Mouse (Mus musculus): ENCODE results near the gene Apobr. TPM values are rescaled to one million over a fixed set of nuclear protein-coding genes. Genes with fewer than 3 reads are reported as not detected.

Apobr gene
- 0.87 and 0.98 TPM in 2 replicates for polyA plus RNA-seq (2012; rRNA removed)

DNA sequence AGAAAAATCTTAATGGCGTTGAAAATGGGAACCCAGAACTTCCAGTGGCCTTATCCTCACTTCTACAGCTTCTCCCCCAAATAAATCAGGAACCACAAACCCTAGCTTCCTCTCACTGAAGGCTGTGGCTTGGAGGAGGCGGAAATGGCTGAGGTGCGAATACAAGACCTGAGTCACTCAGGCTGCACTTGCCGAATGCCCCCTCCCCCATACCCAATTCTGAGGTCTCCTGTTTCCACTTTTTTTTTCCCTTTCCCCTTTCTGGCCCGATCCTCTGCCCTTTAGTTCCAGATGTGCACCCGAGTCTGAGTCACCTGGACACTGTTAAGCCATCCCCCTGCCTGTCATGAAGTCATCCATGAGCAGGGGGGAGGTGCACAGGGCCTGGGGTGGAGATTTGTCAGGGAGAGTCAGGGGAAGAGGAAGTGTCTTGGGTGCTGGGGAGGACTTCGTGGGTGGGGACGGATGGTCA is at the start of gene Apobr:
TSS of gene Apobr (plus strand) at position 437 of the 472 bp plus-strand sequence.
- no peak within 1 kb of the TSS for H3K4me3 ChIP-seq (replicated peaks; ENCODE audit: insufficient read depth, low read depth, low read length)
- H3K4me1 ChIP-seq (ENCODE audit: control insufficient read depth, insufficient read depth, low read length): no peaks in the 10 kb centered on the region
- no peak within 1 kb of the TSS for H3K27ac ChIP-seq (ENCODE audit: insufficient read depth, low read length)
- DNase-seq: no peak
- 88% methylated on average over 8 of the region's 8 CpGs for WGBS
- no peaks in the 10 kb centered on the region for H3K27me3 ChIP-seq (ENCODE audit: control insufficient read depth, insufficient read depth, low read length)
- TF ChIP-seq CTCF (IDR thresholded peaks at IDR 0.05; ENCODE audit: borderline replicate concordance, insufficient read depth, low read depth, low read length): no peak
- TF ChIP-seq POLR2A (IDR thresholded peaks at IDR 0.05; ENCODE audit: borderline replicate concordance, insufficient read depth, low read length): no peak

- H3K4me3 ChIP-seq (replicated peaks; ENCODE audit: insufficient read depth, low read depth, low read length): peak overlapping the region; percentile 60
- H3K27ac ChIP-seq (ENCODE audit: insufficient read depth, low read length): no peak overlapping the region
- H3K4me1 ChIP-seq (ENCODE audit: control insufficient read depth, insufficient read depth, low read length): no peaks in the 10 kb centered on the region
- TF ChIP-seq POLR2A (IDR thresholded peaks at IDR 0.05; ENCODE audit: borderline replicate concordance, insufficient read depth, low read length): no peak
- no peak for TF ChIP-seq CTCF (IDR thresholded peaks at IDR 0.05; ENCODE audit: borderline replicate concordance, insufficient read depth, low read depth, low read length)
- DNase-seq: peak; percentile 8 to 32
- 3% methylated on average over 28 of the region's 28 CpGs for WGBS
- no peaks in the 10 kb centered on the region for H3K27me3 ChIP-seq (ENCODE audit: control insufficient read depth, insufficient read depth, low read length)
Measured at GRCm38 (mm10) chr7:126535766-126536165, 49.0 kb upstream of the Apobr start.

DNA sequence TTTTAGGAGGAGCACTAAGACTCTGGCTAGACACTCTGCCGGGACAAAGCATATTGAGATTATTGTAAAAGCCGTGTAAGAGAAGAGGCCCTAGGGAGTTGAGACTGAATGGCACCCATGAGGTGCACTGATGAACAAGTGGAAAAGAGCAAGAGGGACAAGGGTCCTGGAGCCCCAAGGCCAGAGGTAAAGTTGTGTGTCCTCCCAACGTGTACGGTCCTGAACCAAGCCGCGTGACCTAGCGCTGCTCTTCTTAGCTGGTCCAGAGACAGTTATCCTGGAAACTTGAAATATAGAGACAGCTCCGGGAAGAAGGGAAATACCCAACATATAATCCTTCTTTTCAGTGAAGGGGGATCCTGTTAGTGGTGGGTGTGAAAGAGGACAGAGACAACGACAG is 48.3 kb upstream of the Apobr start:
- WGBS: 59% methylated on average over 9 of the region's 9 CpGs
- Histone ChIP-seq H3K27ac (ENCODE audit: insufficient read depth, low read length) (no peak overlapping the region), H3K4me1 (ENCODE audit: control insufficient read depth, insufficient read depth, low read length) (no peaks in the 10 kb centered on the region), H3K4me3 (replicated peaks; ENCODE audit: insufficient read depth, low read depth, low read length) (no peak overlapping the region), H3K27me3 (ENCODE audit: control insufficient read depth, insufficient read depth, low read length) (no peaks in the 10 kb centered on the region)
- DNase-seq: no peak
- TF ChIP-seq CTCF (IDR thresholded peaks at IDR 0.05; ENCODE audit: borderline replicate concordance, insufficient read depth, low read depth, low read length) (no peak), POLR2A (IDR thresholded peaks at IDR 0.05; ENCODE audit: borderline replicate concordance, insufficient read depth, low read length) (no peak)

DNA sequence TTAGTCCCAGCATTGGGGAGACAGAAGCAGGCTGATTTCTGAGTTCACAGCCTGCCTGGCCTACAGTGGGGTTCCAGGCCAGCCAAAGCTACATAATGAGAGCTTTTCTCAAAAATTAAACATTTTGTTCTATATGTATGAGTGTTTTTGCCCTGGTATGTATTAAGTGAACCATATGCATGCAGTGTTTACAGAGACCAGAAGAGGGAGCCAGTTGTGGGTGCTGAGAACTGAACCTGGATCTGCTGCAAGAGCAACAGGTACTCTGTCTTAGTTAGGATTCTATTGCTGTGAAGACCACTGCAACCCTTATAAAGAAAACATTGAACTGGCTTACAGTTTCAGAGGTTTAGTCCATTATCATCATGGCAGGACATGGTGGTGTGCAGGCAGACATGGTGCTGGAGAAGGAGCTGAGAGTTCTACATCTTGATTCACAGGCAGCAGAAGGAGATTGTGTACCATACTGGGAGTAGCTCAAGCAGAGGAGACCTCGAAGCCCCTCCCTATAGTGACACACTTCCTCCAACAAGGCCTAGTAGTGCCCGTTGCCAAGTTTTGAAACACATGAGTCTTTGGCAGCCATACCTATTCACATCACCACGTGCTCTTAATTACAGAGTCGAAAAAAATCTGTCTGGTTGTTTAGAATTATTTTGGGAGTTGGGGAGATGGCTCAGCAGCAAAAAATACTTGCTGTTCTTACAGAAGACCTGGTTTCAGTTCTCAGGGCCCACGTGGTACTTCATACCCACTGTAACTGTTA is 46.7 kb upstream of the Apobr start:
- DNase-seq: no peak
- no peaks in the 10 kb centered on the region for H3K27me3 ChIP-seq (ENCODE audit: control insufficient read depth, insufficient read depth, low read length)
- no peak overlapping the region for H3K27ac ChIP-seq (ENCODE audit: insufficient read depth, low read length)
- TF ChIP-seq CTCF (IDR thresholded peaks at IDR 0.05; ENCODE audit: borderline replicate concordance, insufficient read depth, low read depth, low read length): peak; percentile 34; the same call in 1 of the 2 replicates
- TF ChIP-seq POLR2A (IDR thresholded peaks at IDR 0.05; ENCODE audit: borderline replicate concordance, insufficient read depth, low read length): no peak
- H3K4me1 ChIP-seq (ENCODE audit: control insufficient read depth, insufficient read depth, low read length): no peaks in the 10 kb centered on the region
- H3K4me3 ChIP-seq (replicated peaks; ENCODE audit: insufficient read depth, low read depth, low read length): no peak overlapping the region
- WGBS: 46% methylated on average over 5 of the region's 5 CpGs

DNA sequence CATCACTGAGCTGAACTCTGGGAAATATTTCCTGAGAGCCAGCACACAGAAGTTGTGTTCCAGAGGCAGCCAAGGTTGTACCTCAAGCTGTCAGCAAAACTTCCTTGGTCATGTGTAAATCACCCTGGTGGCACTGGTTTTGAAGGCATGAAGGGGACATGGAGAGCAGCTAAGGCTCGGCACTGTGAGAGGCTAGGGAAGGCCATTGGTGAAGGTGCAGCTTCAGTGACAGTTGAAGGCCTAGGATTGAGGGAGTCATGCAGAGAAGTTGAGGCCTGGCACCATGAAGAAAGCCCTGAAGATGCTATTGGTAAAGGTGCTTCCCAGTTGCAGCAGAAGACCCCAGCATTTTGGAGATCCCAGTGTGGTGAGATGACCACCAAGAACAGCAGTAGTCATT is 43.1 kb upstream of the Apobr start:
- no peak for DNase-seq
- no peak overlapping the region for H3K27ac ChIP-seq (ENCODE audit: insufficient read depth, low read length)
- no peaks in the 10 kb centered on the region for H3K4me1 ChIP-seq (ENCODE audit: control insufficient read depth, insufficient read depth, low read length)
- no peaks in the 10 kb centered on the region for H3K27me3 ChIP-seq (ENCODE audit: control insufficient read depth, insufficient read depth, low read length)
- TF ChIP-seq CTCF (IDR thresholded peaks at IDR 0.05; ENCODE audit: borderline replicate concordance, insufficient read depth, low read depth, low read length) (no peak), POLR2A (IDR thresholded peaks at IDR 0.05; ENCODE audit: borderline replicate concordance, insufficient read depth, low read length) (no peak)
- WGBS: 79% methylated on average over 1 of the region's 1 CpGs
- H3K4me3 ChIP-seq (replicated peaks; ENCODE audit: insufficient read depth, low read depth, low read length): no peak overlapping the region

DNA sequence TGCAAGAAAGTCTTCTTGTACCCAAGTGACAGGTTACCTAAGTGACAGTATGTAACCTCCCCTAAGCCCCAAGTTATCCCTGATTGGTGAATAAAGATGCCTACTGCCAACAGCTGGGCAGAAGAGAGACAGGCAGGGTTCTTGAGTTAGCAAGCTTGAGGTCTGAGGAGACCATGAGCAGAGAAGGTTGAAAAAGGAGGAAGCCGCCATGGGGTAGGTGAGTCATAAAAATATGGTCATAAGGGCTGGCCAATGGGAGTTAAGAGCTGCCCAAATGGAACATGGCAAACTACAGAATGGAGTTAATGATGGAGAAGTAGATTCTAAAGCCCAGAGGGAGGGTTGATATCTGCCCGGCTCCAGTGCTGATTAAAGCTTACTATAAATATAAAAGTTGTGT is 39.1 kb upstream of the Apobr start:
- no peak for DNase-seq
- Histone ChIP-seq H3K27me3 (ENCODE audit: control insufficient read depth, insufficient read depth, low read length) (no peaks in the 10 kb centered on the region), H3K4me1 (ENCODE audit: control insufficient read depth, insufficient read depth, low read length) (no peaks in the 10 kb centered on the region), H3K27ac (ENCODE audit: insufficient read depth, low read length) (no peak overlapping the region), H3K4me3 (replicated peaks; ENCODE audit: insufficient read depth, low read depth, low read length) (no peak overlapping the region)
- 92% methylated on average over 2 of the region's 2 CpGs for WGBS
- TF ChIP-seq CTCF (IDR thresholded peaks at IDR 0.05; ENCODE audit: borderline replicate concordance, insufficient read depth, low read depth, low read length): no peak
- no peak for TF ChIP-seq POLR2A (IDR thresholded peaks at IDR 0.05; ENCODE audit: borderline replicate concordance, insufficient read depth, low read length)

- DNase-seq: no peak
- WGBS: 94% methylated on average over 1 of the region's 1 CpGs
- Histone ChIP-seq H3K4me3 (replicated peaks; ENCODE audit: insufficient read depth, low read depth, low read length) (no peak overlapping the region), H3K27me3 (ENCODE audit: control insufficient read depth, insufficient read depth, low read length) (no peaks in the 10 kb centered on the region), H3K27ac (ENCODE audit: insufficient read depth, low read length) (no peak overlapping the region), H3K4me1 (ENCODE audit: control insufficient read depth, insufficient read depth, low read length) (no peaks in the 10 kb centered on the region)
- TF ChIP-seq POLR2A (IDR thresholded peaks at IDR 0.05; ENCODE audit: borderline replicate concordance, insufficient read depth, low read length): no peak
- TF ChIP-seq CTCF (IDR thresholded peaks at IDR 0.05; ENCODE audit: borderline replicate concordance, insufficient read depth, low read depth, low read length): peak; percentile 13; the same call in 1 of the 2 replicates
Measured at GRCm38 (mm10) chr7:126554796-126555195, 29.9 kb upstream of the Apobr start.

- TF ChIP-seq POLR2A (IDR thresholded peaks at IDR 0.05; ENCODE audit: borderline replicate concordance, insufficient read depth, low read length) (no peak), CTCF (IDR thresholded peaks at IDR 0.05; ENCODE audit: borderline replicate concordance, insufficient read depth, low read depth, low read length) (no peak)
- Histone ChIP-seq H3K4me3 (replicated peaks; ENCODE audit: insufficient read depth, low read depth, low read length) (no peak overlapping the region), H3K4me1 (ENCODE audit: control insufficient read depth, insufficient read depth, low read length) (no peaks in the 10 kb centered on the region), H3K27ac (ENCODE audit: insufficient read depth, low read length) (no peak overlapping the region), H3K27me3 (ENCODE audit: control insufficient read depth, insufficient read depth, low read length) (no peaks in the 10 kb centered on the region)
- no peak for DNase-seq
- 99% methylated on average over 5 of the region's 5 CpGs for WGBS
Measured at GRCm38 (mm10) chr7:126556635-126557034, 28.1 kb upstream of the Apobr start.
